Mouse (Mus musculus) neutrophil, adult 65 days (primary cell): ENCODE results near the gene Neu1. TPM values are rescaled to one million over a fixed set of nuclear protein-coding genes. Genes with fewer than 3 reads are reported as not detected.

Experiments used
- total RNA-seq: library from RNA; stranded (reverse); gene quantifications from 2 replicates; pipeline ENCODE4 v1.2.4, GENCODE M21; 2023

The Neu1 gene
- 87.8 and 101 TPM in 2 replicates for total RNA-seq

GRCm38 (mm10) chr17:34931061-34931734, at the start of gene Neu1:
TSS of gene Neu1 (plus strand) at chr17:34931253.

GRCm38 (mm10) chr17:34881683-34882310, 49.3 kb upstream of the Neu1 start, which contains the start of gene Gm20547:
TSS of gene Gm20547 (minus strand) at chr17:34882042.

GRCm38 (mm10) chr17:34898160-34898586, 32.9 kb upstream of the Neu1 start, which contains the start of the genes C2 and Ehmt2:
TSS of gene C2 (minus strand) at chr17:34898265.
TSS of gene Ehmt2 (plus strand) at chr17:34898469.

GRCm38 (mm10) chr17:34913930-34914665, 17.0 kb upstream of the Neu1 start, which contains the start of gene Slc44a4:
TSS of gene Slc44a4 (plus strand) at chr17:34914466.

GRCm38 (mm10) chr17:34959130-34959778, 28.2 kb downstream of the Neu1 start, which contains the start of gene Hspa1b:
TSS of gene Hspa1b (minus strand) at chr17:34959238.

GRCm38 (mm10) chr17:34969822-34970221, 38.8 kb downstream of the Neu1 start, which contains the start of gene Gm20481:
TSS of gene Gm20481 (plus strand) at chr17:34969912.

GRCm38 (mm10) chr17:34972069-34972749, 41.2 kb downstream of the Neu1 start, which contains the start of the genes Hspa1a and Hspa1l:
TSS of gene Hspa1a (minus strand) at chr17:34972156.
TSS of gene Hspa1l (plus strand) at chr17:34972703.

GRCm38 (mm10) chr17:34981690-34982180, 50.7 kb downstream of the Neu1 start, which contains the start of gene Lsm2:
TSS of gene Lsm2 (plus strand) at chr17:34981862.

Other genes with a start within 250 kb of the Neu1 start
- 0.11 and 0.13 TPM in 2 replicates for gene C4b, start 187.4 kb upstream of the Neu1 start, total RNA-seq
- gene Cyp21a1, start 126.7 kb upstream of the Neu1 start, total RNA-seq = not detected in 2 replicates
- gene Stk19, start 94.3 kb upstream of the Neu1 start, total RNA-seq = 42.3 and 63.0 TPM in 2 replicates
- 34.5 and 46.7 TPM in 2 replicates for gene Dxo, start 94.2 kb upstream of the Neu1 start, total RNA-seq
- gene Skiv2l, start 81.0 kb upstream of the Neu1 start, total RNA-seq = 95.9 and 147 TPM in 2 replicates
- 24.5 and 28.2 TPM in 2 replicates for gene Nelfe, start 80.9 kb upstream of the Neu1 start, total RNA-seq
- 1.3 TPM in 1 of 2 replicates, not detected in the other for gene Cfb, start 68.7 kb upstream of the Neu1 start, total RNA-seq
- gene Zbtb12, start 51.8 kb upstream of the Neu1 start, total RNA-seq = 0.70 and 1.4 TPM in 2 replicates
- gene Gm20547, start 49.2 kb upstream of the Neu1 start, total RNA-seq = not detected in 2 replicates
- not detected in 2 replicates for gene C2, start 33.0 kb upstream of the Neu1 start, total RNA-seq
- 49.5 and 66.6 TPM in 2 replicates for gene Ehmt2, start 32.8 kb upstream of the Neu1 start, total RNA-seq
- 0.25 TPM in 1 of 2 replicates, not detected in the other for gene Slc44a4, start 16.8 kb upstream of the Neu1 start, total RNA-seq
- 25.6 and 50.7 TPM in 2 replicates for gene Hspa1b, start 28.0 kb downstream of the Neu1 start, total RNA-seq
- not detected in 2 replicates for gene Gm20481, start 38.7 kb downstream of the Neu1 start, total RNA-seq
- 36.0 and 76.5 TPM in 2 replicates for gene Hspa1a, start 40.9 kb downstream of the Neu1 start, total RNA-seq
- gene Hspa1l, start 41.5 kb downstream of the Neu1 start, total RNA-seq = 0.16 TPM in 1 of 2 replicates, not detected in the other
- gene Lsm2, start 50.6 kb downstream of the Neu1 start, total RNA-seq = 15.3 and 22.7 TPM in 2 replicates
- gene Vars, start 69.7 kb downstream of the Neu1 start, total RNA-seq = 51.6 and 57.8 TPM in 2 replicates
- 0.09 TPM in 1 of 2 replicates, not detected in the other for gene Vwa7, start 85.3 kb downstream of the Neu1 start, total RNA-seq
- gene Sapcd1, start 96.8 kb downstream of the Neu1 start, total RNA-seq = 0.86 and 1.9 TPM in 2 replicates
- 3.5 and 11.1 TPM in 2 replicates for gene Msh5, start 115.5 kb downstream of the Neu1 start, total RNA-seq
- gene Clic1, start 118.7 kb downstream of the Neu1 start, total RNA-seq = 248 and 288 TPM in 2 replicates
- 1.4 and 2.6 TPM in 2 replicates for gene Ddah2, start 127.8 kb downstream of the Neu1 start, total RNA-seq
- gene Ly6g6c, start 134.1 kb downstream of the Neu1 start, total RNA-seq = not detected in 2 replicates
- gene Mpig6b, start 134.9 kb downstream of the Neu1 start, total RNA-seq = 0.47 TPM in 1 of 2 replicates, not detected in the other
- gene Ly6g6e, start 145.6 kb downstream of the Neu1 start, total RNA-seq = not detected in 2 replicates
- gene Ly6g6d, start 146.8 kb downstream of the Neu1 start, total RNA-seq = not detected in 2 replicates
- 1.1 TPM in 1 of 2 replicates, not detected in the other for gene Ly6g6f, start 154.4 kb downstream of the Neu1 start, total RNA-seq
- 44.4 and 57.6 TPM in 2 replicates for gene Abhd16a, start 158.0 kb downstream of the Neu1 start, total RNA-seq
- not detected in 2 replicates for gene Ly6g5c, start 177.0 kb downstream of the Neu1 start, total RNA-seq
- gene Ly6g5b, start 184.2 kb downstream of the Neu1 start, total RNA-seq = 13.3 and 14.5 TPM in 2 replicates
- 36.0 and 50.1 TPM in 2 replicates for gene Gpank1, start 190.2 kb downstream of the Neu1 start, total RNA-seq
- gene Csnk2b, start 190.8 kb downstream of the Neu1 start, total RNA-seq = 135 and 169 TPM in 2 replicates
- gene D17H6S53E, start 195.1 kb downstream of the Neu1 start, total RNA-seq = 21.0 and 24.5 TPM in 2 replicates
- gene Apom, start 200.8 kb downstream of the Neu1 start, total RNA-seq = not detected in 2 replicates
- 295 and 362 TPM in 2 replicates for gene Bag6, start 203.9 kb downstream of the Neu1 start, total RNA-seq
- gene Prrc2a, start 233.6 kb downstream of the Neu1 start, total RNA-seq = 170 and 191 TPM in 2 replicates
- gene Aif1, start 244.8 kb downstream of the Neu1 start, total RNA-seq = 10.8 and 14.1 TPM in 2 replicates